Mouse (Mus musculus): ENCODE measurements at regions not wholly inside any gene's neighbourhood (a gene's known extent, or its start where the extent isn't known, plus 50 kb on each side); places are given as distances from the start of the nearest gene placed in this dataset.
"Not testable (repeated sequence)": the region's sequence is repeated elsewhere in the genome, so short reads cannot be mapped to it uniquely, and the experiment has no call there.

GRCm38 (mm10) chr2:17858326-17858725, 127.1 kb upstream of the Nebl start:
- no peak for ATAC-seq (ENCODE audit: low FRiP score, low read depth)
- Histone ChIP-seq H3K4me2 (no peak overlapping the region), H3K9me3 (no peaks in the 10 kb centered on the region), H3K4me1 (replicated peaks) (peaks cover 23% of the 10 kb centered on the region), H3K27me3 (no peaks in the 10 kb centered on the region), H3K4me3 (no peak overlapping the region), H3K27ac (replicated peaks) (no peak overlapping the region), H3K9ac (no peak overlapping the region), H3K36me3 (no peaks in the 10 kb centered on the region)
- 67% methylated on average over 8 of the region's 8 CpGs for WGBS

- no peaks in the 10 kb centered on the region for H3K9me3 ChIP-seq
- no peaks in the 10 kb centered on the region for H3K36me3 ChIP-seq
- ATAC-seq (ENCODE audit: low FRiP score, low read depth), result no peak
- no peak overlapping the region for H3K4me3 ChIP-seq
- H3K4me1 ChIP-seq (replicated peaks), result peaks cover 17% of the 10 kb centered on the region
- H3K27ac ChIP-seq (replicated peaks), result no peak overlapping the region
- H3K9ac ChIP-seq, result no peak overlapping the region
- H3K4me2 ChIP-seq, result no peak overlapping the region
- 0 out of 2 replicates have a peak, but pooled peaks cover 3% of the 10 kb centered on the region for H3K27me3 ChIP-seq
- 84% methylated on average over 11 of the region's 11 CpGs for WGBS
Observed at GRCm38 (mm10) chr2:17855566-17856264, 124.5 kb upstream of the Nebl start.

DNA sequence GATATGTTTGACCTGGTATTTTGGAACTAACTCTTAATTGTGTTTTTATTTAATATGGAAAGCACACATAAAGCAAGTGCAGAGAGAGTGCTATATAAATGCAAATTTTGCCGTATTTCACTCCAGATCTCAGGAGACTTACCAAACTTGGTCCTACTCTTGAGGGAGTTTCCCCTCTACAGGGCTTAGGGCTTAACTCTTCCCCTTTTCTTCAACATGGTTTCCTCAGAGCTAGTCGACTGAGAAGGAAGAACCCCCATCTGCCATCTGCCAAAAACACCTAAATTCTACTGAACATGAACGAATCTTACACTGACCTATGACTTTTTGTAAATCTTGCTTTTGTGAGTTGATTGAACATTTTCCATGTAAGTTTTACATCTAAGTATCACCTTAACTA, 122.8 kb upstream of the Nebl start:
- Histone ChIP-seq H3K9ac (no peak overlapping the region), H3K27me3 (0 out of 2 replicates have a peak, but pooled peaks cover 3% of the 10 kb centered on the region), H3K27ac (replicated peaks) (no peak overlapping the region), H3K9me3 (no peaks in the 10 kb centered on the region), H3K36me3 (no peaks in the 10 kb centered on the region), H3K4me1 (replicated peaks) (peaks cover 15% of the 10 kb centered on the region), H3K4me3 (no peak overlapping the region), H3K4me2 (no peak overlapping the region)
- no peak for ATAC-seq (ENCODE audit: low FRiP score, low read depth)
- WGBS, result 43% methylated on average over 3 of the region's 3 CpGs

- no peaks in the 10 kb centered on the region for H3K9me3 ChIP-seq
- 24% methylated on average over 11 of the region's 11 CpGs for WGBS
- H3K36me3 ChIP-seq, result no peaks in the 10 kb centered on the region
- H3K27me3 ChIP-seq, result 0 out of 2 replicates have a peak, but pooled peaks cover 3% of the 10 kb centered on the region
- peaks cover 15% of the 10 kb centered on the region for H3K4me1 ChIP-seq (replicated peaks)
- H3K4me3 ChIP-seq, result peak overlapping the region; percentile 12; the same call in 1 of the 2 replicates
- H3K4me2 ChIP-seq, result peak overlapping the region; percentile 52
- no peak overlapping the region for H3K9ac ChIP-seq
- no peak overlapping the region for H3K27ac ChIP-seq (replicated peaks)
- ATAC-seq (ENCODE audit: low FRiP score, low read depth), result no peak
Observed at GRCm38 (mm10) chr2:17853500-17854011, 122.3 kb upstream of the Nebl start.

GRCm38 (mm10) chr2:17852740-17853499, 121.7 kb upstream of the Nebl start:
- H3K27me3 ChIP-seq, result 0 out of 2 replicates have a peak, but pooled peaks cover 3% of the 10 kb centered on the region
- WGBS, result 3% methylated on average over 16 of the region's 16 CpGs
- no peak overlapping the region for H3K9ac ChIP-seq
- H3K4me3 ChIP-seq, result peak overlapping the region; percentile 12
- peaks cover 15% of the 10 kb centered on the region for H3K4me1 ChIP-seq (replicated peaks)
- H3K36me3 ChIP-seq, result no peaks in the 10 kb centered on the region
- H3K27ac ChIP-seq (replicated peaks), result no peak overlapping the region
- H3K9me3 ChIP-seq, result no peaks in the 10 kb centered on the region
- ATAC-seq (ENCODE audit: low FRiP score, low read depth), result 0 out of 2 replicates have a peak, but pooled peaks have one; percentile 42
- H3K4me2 ChIP-seq, result peak overlapping the region; percentile 52

- no peak overlapping the region for H3K9ac ChIP-seq
- H3K4me2 ChIP-seq, result no peak overlapping the region
- no peak for ATAC-seq (ENCODE audit: low FRiP score, low read depth)
- no peaks in the 10 kb centered on the region for H3K36me3 ChIP-seq
- WGBS, result 92% methylated on average over 4 of the region's 4 CpGs
- no peaks in the 10 kb centered on the region for H3K9me3 ChIP-seq
- H3K27me3 ChIP-seq, result 0 out of 2 replicates have a peak, but pooled peaks cover 3% of the 10 kb centered on the region
- H3K27ac ChIP-seq (replicated peaks), result no peak overlapping the region
- no peak overlapping the region for H3K4me3 ChIP-seq
- peaks cover 15% of the 10 kb centered on the region for H3K4me1 ChIP-seq (replicated peaks)
Observed at GRCm38 (mm10) chr2:17850741-17851140, 119.5 kb upstream of the Nebl start.

GRCm38 (mm10) chr2:17849267-17849666, 118.0 kb upstream of the Nebl start:
- no peak for ATAC-seq (ENCODE audit: low FRiP score, low read depth)
- Histone ChIP-seq H3K9ac (no peak overlapping the region), H3K27me3 (0 out of 2 replicates have a peak, but pooled peaks cover 3% of the 10 kb centered on the region), H3K27ac (replicated peaks) (no peak overlapping the region), H3K9me3 (no peaks in the 10 kb centered on the region), H3K4me2 (no peak overlapping the region), H3K4me3 (no peak overlapping the region), H3K4me1 (replicated peaks) (peaks cover 15% of the 10 kb centered on the region), H3K36me3 (no peaks in the 10 kb centered on the region)
- 26% methylated on average over 4 of the region's 4 CpGs for WGBS

- not testable (repeated sequence) for H3K36me3 ChIP-seq; H3K4me3 ChIP-seq; ATAC-seq (ENCODE audit: low FRiP score, low read depth); H3K4me2 ChIP-seq; H3K9me3 ChIP-seq; H3K9ac ChIP-seq; H3K27me3 ChIP-seq; H3K27ac ChIP-seq (replicated peaks); H3K4me1 ChIP-seq (replicated peaks)
- 92% methylated on average over 7 of the region's 7 CpGs for WGBS
Observed at GRCm38 (mm10) chr2:17845447-17846092, 114.3 kb upstream of the Nebl start.

DNA sequence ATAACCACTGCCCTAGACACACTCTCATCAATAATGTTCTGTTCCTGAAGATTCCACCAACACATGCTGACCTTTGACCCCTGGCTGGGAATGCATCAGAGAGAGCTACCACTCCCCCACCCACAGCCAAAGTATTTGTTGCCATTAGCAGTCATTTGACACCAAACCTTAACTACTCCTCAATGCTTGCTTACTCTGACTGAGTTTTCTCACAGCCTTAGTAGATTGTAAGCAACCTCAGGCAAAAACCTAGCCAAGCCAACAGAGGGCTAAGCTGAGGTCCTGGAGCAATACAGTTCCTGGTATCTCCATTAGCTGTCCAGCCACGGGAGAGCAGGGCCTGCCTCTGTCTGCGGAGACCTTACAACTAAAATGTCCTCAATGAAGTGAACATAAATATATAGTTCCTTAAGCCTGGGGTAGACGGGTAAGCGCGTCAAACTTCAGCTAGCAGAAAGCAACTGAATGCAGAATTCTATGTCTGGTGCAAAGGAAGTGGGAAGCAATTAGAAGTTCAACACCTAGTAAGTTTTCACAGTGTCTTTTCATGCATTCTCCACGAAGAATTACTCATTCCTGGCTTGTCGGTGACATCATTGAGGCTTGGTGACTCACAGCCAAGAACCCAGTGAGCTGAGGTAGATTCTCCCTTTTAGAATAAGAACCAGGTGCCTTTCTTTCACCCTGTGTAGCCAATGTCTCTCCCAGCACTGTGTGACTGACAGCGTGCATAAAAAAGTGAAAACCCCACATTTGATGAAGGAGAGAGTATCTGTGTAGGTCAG, 113.6 kb upstream of the Nebl start:
- ATAC-seq (ENCODE audit: low FRiP score, low read depth), result no peak
- H3K4me2 ChIP-seq, result no peak overlapping the region
- WGBS, result 84% methylated on average over 8 of the region's 8 CpGs
- no peaks in the 10 kb centered on the region for H3K27me3 ChIP-seq
- H3K36me3 ChIP-seq, result no peaks in the 10 kb centered on the region
- no peak overlapping the region for H3K9ac ChIP-seq
- 0 out of 2 replicates have a peak, but pooled peaks cover 5% of the 10 kb centered on the region for H3K4me1 ChIP-seq (replicated peaks)
- H3K27ac ChIP-seq (replicated peaks), result no peak overlapping the region
- no peak overlapping the region for H3K4me3 ChIP-seq
- no peaks in the 10 kb centered on the region for H3K9me3 ChIP-seq

DNA sequence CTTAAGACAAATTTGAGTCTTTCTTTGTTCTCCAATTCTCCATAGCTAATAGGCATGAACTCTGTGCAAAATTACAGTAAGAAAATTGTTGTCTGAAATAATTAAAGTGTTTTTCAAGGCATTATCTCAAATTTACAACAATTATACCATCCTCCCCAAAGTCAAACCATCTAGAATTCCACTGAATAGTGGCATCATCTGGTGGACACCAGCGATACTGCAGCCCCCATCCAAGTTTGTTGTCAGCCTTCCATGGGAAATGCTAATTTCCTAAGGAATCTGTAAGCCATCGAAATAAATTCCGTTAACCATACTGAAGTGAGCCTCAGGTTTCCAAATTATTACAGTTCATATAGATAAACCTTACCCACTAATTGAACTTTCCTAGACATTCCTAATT, 110.7 kb upstream of the Nebl start:
- Histone ChIP-seq H3K27me3 (no peaks in the 10 kb centered on the region), H3K36me3 (no peaks in the 10 kb centered on the region), H3K4me1 (replicated peaks) (peaks cover 32% of the 10 kb centered on the region), H3K4me3 (no peak overlapping the region), H3K27ac (replicated peaks) (no peak overlapping the region), H3K9me3 (no peaks in the 10 kb centered on the region), H3K9ac (no peak overlapping the region), H3K4me2 (no peak overlapping the region)
- ATAC-seq (ENCODE audit: low FRiP score, low read depth), result no peak
- WGBS, result 40% methylated on average over 3 of the region's 3 CpGs

GRCm38 (mm10) chr2:17841546-17841945, 110.3 kb upstream of the Nebl start:
- H3K9ac ChIP-seq, result no peak overlapping the region
- no peak overlapping the region for H3K4me3 ChIP-seq
- H3K4me2 ChIP-seq, result no peak overlapping the region
- H3K36me3 ChIP-seq, result no peaks in the 10 kb centered on the region
- peaks cover 32% of the 10 kb centered on the region for H3K4me1 ChIP-seq (replicated peaks)
- no peaks in the 10 kb centered on the region for H3K27me3 ChIP-seq
- no peak overlapping the region for H3K27ac ChIP-seq (replicated peaks)
- WGBS, result 50% methylated on average over 2 of the region's 2 CpGs
- ATAC-seq (ENCODE audit: low FRiP score, low read depth), result no peak
- no peaks in the 10 kb centered on the region for H3K9me3 ChIP-seq
